Mouse (Mus musculus) brain, embryonic 14.5 days (tissue): ENCODE measurements at regions not wholly inside any gene's neighbourhood (a gene's known extent, or its start where the extent isn't known, plus 50 kb on each side); places are given as distances from the start of the nearest gene placed in this dataset.

Source experiments
- CTCF ChIP-seq: fragments of 200-500 bp; IDR thresholded peaks from 2 replicates; pipeline ENCODE4 v1.5.1; 2012; ENCODE audit warnings: inconsistent platforms, mild to moderate bottlenecking, moderate library complexity, borderline replicate concordance; ENCODE audit not compliant: insufficient read depth, insufficient read length; ENCODE audit errors: extremely low read depth
- POLR2A ChIP-seq: fragments of 200-500 bp; IDR thresholded peaks from 2 replicates; pipeline ENCODE4 v1.6.1; 2012; ENCODE audit warnings: mild to moderate bottlenecking, inconsistent platforms, borderline replicate concordance; ENCODE audit not compliant: poor library complexity, insufficient read depth, insufficient read length, severe bottlenecking; ENCODE audit errors: extremely low read depth

DNA sequence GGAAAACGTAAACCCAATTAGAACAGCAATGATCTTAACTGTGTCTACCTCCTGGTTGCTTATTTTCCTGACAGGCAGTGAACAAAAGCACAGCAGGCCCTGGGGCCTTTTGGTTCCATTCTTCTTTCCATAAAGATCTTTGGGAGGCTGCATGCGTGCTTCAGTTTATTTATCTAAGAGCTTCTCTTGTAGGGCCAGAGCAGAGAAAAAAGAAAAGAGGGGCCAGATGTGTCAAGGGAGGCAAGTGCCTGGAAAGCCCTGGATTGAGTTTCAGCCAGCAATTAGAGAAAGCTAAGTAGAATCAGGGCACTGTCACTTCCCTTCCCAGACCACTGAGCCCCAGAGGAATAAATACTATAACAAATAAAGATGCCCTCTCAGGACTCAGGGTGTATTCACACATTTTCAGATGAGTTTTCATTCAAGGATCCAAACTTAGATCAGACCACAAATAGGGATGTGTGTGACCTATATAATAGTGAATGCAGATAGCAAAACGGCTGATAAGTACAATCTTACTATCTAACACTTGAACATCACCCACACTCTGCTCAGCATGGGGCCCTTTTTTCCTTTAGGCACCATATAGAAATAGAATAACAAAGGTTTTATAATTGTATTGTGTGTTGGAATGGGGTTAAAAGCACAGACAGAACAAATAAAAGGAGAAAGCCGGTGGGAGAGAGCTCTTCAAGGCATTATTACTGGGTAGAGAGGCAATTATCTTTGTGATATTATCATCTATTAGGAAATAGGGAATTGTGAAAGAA is 612.2 kb downstream of the Slc22a22 start:
- TF ChIP-seq CTCF: no peak
- no peak for TF ChIP-seq POLR2A
